Mouse (Mus musculus) erythroblast, embryonic 14.5 days (primary cell): ENCODE measurements around the gene Btrc.

Source experiments
- GATA1 ChIP-seq: IDR thresholded peaks from 2 replicates; pipeline ENCODE4 v1.6.1; 2012; ENCODE audit warnings: low read length, inconsistent platforms, mixed read lengths
- TAL1 ChIP-seq: IDR thresholded peaks from 3 replicates; pipeline ENCODE4 v1.6.1; 2012; ENCODE audit warnings: low read length, inconsistent platforms, mixed read lengths

GRCm38 (mm10) chr19:45438191-45438590 is 74.7 kb downstream of the Btrc start:
- TF ChIP-seq TAL1 (no peak), GATA1 (no peak)
